Mouse (Mus musculus): ENCODE measurements around the gene Isy1.

Isy1 gene

DNA sequence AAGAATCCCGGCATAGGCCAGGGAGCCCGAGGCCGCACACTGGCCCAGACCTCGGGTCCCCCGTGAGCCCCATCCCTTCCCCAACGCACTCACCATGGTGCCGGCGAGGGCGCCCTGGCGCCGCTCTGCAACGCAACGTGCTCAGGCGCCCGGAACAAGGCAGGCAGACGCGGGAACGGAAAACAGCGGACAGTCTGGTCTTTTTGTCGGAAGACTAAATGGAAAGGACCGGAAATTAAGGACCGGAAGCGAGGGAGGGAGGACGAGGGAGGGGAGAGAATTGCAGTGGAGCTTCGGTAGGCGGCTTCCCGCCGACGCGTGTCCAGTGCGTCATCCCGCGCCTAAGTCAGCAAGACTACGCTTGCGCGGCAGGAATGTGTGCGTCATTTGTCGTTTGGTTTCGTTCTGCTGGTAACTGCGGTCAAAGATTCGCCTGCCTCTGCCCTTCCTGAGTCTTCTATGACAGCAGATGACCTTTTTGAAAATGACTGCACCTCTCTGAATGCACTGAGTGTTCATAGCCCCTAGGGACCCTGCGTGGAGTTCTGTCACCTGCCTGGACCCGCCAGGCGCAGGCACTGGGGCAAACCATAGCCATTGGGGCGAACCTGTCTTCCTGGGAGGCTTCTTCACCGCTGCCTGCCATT is at the start of gene Isy1:
Gene Isy1 (minus strand): TSS at position 248 of the 647 bp plus-strand sequence.
- DNase-seq (ENCODE audit: low read depth, low spot score), result peak; percentile 99

DNA sequence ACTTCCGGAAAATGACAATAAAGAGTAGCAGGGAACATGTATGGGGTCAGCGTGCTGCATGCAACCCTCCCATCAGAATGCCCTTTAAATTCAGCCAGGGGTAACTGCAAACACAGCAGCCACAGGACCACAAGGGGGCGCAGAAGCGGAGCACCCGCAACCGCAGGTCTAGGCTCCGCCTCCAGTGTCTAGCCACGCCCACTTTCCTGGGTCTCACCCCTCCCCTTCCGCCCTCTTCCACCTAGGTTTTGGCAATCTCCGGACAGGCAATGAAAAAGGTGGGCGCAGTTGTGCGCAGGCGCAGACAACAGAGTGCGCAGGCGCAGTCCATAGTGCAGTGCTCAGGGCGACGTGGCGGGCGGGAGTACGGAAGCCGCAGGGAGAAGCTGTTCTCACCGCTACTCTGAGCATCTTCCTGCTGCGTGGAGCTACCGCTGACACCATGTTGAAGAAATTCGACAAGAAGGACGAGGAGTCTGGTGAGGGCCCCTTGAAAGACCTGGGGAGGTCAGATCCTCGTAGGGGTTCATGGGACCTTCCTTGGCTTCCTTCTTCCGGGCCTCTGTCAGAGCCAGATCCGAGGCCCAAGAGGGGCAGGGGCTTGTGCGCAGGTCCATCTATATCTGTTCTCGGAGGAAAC is 49.1 kb upstream of the Isy1 start, which contains the start of gene Copg1:
Gene Copg1 (plus strand): TSS at position 221 of the 640 bp plus-strand sequence.
- peak; percentile 100 for DNase-seq (ENCODE audit: low read depth, low spot score)

DNA sequence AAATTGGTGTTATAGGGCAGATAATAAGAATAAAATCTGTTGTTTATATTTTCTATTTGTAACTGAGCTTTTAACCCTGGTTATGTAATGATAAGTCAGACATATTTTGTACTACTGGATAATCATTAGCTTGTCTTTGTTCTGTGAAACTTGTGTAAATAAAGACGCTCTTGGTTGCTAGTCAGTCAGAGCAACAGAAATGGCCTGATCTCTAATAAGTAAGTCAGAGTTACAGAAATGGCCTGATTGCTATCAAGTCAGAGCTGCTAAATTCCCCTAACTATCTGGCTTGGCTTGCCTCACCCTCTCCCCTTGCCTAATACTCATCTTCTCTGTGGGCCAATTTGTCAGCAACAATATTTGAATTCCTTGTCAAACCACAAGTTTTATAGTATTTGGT is 48.1 kb upstream of the Isy1 start:
- no peak for DNase-seq (ENCODE audit: low read depth, low spot score)

DNA sequence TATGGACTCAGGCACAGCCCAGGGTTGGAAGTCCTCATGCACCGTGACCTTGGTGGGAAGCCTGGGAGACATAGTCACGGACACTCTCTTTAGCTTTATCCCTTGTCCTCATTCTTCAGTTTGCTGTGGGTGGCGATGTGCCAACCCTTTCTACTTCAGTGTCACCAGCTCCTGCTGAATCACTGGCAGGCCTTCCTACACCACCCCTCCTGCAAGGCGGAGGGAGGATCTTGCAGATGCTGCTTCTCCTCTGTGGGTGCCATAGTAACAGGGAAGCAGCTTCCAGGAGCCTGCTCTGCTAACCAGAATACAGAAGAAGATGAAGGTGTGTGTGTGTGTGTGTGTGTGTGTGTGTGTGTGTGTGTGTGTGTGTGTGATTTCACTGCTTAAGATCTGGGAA is 44.2 kb upstream of the Isy1 start:
- no peak for DNase-seq (ENCODE audit: low read depth, low spot score)

DNA sequence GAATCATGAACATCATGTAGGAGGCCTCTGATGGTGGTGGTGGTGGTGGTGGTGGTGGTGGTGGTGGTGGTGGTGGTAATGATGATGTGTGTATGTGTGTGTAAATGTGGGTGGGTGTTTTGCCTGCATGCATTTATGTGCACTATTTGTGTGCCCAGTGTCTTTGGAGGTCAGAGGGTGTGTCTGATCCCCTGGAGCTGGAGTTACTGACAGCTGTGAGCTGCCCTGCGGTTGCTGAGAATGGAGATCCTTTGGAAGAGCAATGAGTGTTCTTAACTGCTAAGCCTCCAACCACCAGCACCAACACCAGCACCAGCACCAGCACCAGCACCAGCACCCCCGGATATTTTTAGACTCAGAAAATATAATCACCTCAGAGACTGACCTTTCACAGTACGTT is 43.6 kb upstream of the Isy1 start:
- DNase-seq (ENCODE audit: low read depth, low spot score), result no peak

DNA sequence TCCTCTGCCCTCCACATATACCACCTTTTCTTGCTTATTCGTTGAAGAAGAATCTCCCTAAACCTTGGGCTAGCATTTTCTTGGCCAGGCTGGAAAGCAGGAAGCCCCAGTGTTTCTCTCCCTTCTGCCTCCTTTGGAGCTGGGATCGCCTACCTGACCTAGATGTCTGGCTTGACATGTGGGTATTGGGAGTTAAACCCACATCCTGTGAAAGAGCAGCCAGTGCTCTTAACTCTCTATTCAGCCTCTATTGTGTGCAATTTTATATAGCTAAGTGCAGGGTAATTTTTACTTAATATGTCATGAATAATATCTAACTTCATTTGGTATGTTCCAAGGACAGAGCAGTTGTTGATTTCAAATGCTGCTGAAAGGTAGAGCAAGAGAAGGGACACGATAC is 41.0 kb upstream of the Isy1 start:
- no peak for DNase-seq (ENCODE audit: low read depth, low spot score)

DNA sequence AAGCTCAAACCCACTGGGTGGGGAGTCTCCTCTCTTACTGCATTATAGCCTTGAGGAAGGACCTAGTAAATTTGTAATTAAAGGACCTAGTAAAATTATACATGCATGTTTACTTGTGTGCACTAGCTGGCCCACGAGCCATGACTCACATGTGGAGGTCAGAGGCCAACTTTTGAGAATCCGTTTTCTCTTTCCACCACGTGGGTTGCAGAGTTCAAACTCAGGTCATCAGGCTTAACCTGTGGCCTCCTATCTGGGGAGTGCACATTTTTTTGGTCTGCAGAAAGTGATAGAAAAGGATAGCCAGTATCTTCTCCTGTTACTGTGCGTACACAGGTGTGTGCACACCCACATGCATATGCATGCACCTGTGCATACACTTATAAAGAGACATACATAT is 40.4 kb upstream of the Isy1 start:
- DNase-seq (ENCODE audit: low read depth, low spot score), result peak; percentile 33

DNA sequence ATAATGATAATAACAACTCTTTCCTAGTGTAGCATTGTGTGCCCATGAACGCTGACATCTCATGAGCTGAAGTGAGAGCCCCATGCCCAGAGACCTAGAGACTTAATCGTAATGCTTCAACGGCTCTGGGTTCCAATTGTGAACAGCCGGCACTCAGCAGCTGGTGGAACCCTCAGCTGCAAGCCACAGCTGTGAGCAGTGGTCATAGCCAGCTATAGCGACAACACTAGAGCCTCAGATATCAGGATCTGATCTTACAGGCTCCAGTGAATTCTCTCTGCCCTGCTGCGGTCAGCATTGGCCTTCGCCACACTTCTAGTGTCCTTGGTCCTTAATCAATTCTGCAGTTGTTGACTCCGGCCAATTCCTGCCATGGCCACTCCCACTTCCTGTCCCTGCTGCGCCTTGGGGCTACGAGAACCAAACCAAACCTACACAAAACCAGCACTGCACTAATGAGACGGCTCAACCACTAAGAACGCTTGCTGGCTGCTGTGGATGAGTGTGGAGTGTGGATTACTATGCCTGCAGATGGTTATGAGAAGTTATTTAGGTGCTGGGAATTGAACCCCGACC is 37.6 kb upstream of the Isy1 start:
- no peak for DNase-seq (ENCODE audit: low read depth, low spot score)

DNA sequence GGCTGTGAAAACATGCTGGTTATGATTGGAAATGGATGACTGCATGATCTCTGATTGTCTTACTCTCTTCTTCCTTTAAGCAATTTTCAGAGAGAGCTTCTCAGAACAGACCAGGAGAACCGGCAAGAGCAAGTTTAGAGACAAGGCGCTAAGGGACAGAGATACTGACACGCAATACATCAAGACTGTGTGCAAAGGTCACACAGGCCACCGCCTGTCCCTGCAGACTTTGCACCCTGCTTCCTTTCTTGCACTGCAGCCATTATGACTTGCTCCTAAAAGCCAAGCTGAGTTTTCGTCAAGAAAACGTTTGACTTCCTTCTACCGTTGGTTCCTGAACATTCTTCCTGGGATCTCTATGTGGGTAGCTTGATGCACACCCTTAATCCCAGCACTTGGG is 37.0 kb upstream of the Isy1 start:
- DNase-seq (ENCODE audit: low read depth, low spot score), result no peak

DNA sequence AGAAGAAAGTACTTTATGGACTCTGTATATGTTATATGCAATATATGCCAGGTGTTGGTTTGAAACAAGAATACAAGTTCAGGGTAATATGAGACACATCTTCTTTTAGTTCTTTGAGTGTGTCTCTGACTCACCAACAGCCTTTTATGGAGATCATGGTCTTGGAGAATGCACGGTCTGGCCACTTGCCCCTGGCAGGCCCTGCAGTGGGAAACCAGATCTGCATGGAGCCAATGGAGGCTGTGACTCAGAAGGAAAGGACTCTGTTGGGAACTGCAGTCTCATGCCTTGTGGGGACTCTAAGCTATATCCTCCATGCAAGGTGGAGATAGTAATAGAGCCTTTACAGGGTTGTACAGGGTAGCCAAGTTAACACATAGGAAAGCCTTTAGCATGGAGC is 36.5 kb upstream of the Isy1 start:
- DNase-seq (ENCODE audit: low read depth, low spot score), result no peak

DNA sequence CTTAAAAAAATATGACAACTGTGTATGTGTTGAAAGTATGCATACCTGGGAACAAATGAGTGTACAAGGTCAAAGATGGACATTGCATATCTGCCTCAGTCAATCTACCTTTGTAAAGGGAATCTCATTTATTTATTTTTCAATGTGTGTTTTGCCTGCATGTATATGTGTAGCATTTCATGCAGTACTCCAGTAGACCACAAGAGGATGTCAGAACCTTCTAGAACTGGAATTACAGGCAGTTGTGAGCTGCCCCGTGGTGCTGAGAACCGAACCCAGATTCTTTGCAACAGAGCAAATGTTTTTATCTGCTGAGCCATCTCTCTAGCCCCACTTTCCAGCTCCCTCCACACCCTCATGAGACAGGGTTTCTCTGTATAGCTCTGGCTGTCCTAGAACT is 35.4 kb upstream of the Isy1 start:
- no peak for DNase-seq (ENCODE audit: low read depth, low spot score)

DNA sequence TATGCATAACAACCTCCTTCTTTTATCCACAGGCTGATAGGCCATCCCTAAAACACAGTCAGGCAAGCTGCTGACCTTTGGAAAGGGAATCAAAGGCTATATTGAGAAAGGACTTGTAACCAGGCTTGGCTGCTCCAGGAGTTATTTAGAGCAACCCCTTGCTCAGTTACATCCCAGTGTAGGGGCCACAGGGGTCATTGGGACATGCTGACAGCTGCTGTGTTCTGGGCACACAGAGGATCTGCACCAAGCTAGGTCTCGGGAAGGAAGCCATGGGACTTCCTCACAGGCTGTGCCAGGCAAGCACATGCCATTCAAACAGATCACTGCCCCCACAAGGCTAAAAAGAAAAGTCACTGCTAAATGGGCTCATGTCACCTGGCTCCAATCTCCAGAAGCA is 34.5 kb upstream of the Isy1 start:
- DNase-seq (ENCODE audit: low read depth, low spot score), result no peak

DNA sequence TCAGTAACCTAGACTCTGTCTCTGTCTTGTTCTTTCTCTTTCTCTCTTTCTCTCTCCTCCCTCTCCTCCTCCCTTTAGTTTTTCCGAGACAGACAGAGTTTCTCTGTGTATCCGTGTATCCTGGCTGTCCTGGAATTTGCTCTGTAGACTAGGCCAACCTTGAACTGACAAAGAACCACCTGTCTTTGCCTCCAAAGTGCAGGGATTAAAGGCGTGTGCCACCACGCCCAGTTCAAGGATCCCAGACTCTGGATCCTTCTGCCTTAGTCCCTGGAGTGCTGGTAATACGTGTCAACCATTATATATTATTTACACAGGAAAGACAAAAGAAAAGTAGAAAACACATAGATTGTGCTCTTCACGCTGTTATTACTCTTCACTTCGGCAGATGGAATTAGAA is 32.6 kb upstream of the Isy1 start:
- DNase-seq (ENCODE audit: low read depth, low spot score), result no peak

DNA sequence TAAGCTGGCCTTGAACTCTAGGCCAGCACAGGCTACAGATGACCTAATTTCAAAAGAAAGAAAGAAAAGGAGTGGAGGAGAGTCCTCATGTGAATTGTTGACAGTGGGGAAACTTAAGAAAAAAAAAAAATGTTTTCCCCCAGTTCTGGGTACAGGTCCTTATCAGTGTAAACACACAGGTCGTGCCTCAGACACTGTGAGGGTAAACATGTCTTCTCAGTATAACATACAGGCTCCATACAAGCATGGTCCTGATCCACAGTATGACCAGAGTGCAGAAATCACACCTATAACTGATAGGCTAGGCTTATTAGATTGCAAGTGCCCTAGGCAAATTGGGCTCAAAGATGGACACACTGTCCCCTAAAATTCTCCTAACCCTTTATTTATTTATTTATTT is 31.8 kb upstream of the Isy1 start:
- DNase-seq (ENCODE audit: low read depth, low spot score), result no peak

DNA sequence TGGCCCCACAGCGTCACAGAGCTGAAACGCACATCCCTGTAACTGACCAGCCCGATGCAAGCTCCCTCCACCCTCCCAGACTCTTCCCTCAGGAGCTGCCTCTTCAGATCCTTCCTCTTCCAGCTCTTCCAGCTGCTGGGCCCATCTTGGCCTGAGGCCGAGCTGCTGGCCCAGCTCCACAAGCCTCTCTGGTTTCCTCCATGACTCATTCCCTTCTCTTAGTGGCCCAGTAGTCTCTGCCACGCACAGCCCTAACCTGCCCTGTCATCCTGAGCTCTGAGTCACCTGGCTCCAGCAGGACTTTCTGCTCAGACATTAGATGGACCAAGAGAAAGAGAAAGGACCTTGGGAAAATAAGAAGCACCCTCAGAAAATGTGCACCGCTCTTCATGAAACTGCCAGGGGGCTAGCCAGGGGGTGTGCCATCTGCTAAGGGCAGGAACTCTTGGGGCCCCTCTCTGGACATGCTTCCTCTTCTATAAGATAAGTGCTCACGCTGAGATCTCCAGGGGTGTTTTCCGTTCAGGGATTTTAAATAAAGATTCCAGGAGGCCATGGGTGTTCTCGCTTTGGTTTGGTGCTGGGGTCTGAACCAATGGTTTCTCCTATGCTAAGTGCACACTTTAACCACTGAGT is 30.4 kb upstream of the Isy1 start:
- DNase-seq (ENCODE audit: low read depth, low spot score), result no peak

DNA sequence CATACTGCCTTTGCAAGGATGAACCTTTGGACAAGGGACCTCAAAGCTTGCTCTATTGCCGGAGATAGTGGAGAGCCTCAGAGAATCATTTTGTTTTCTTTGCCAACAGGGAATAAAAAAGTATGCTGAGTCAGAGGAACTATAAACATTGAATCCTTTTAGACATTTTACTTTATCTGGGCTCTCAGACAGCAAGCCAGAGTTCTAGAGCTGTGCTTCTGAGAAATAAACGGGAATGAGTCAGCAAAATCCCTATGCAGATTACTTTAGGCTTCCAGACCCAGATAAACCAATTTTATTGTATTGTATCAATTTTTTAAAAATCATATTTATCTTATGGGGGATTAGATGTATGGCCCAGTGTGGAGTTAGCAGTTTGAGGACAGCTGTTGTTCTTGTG is 28.7 kb upstream of the Isy1 start:
- DNase-seq (ENCODE audit: low read depth, low spot score), result no peak

DNA sequence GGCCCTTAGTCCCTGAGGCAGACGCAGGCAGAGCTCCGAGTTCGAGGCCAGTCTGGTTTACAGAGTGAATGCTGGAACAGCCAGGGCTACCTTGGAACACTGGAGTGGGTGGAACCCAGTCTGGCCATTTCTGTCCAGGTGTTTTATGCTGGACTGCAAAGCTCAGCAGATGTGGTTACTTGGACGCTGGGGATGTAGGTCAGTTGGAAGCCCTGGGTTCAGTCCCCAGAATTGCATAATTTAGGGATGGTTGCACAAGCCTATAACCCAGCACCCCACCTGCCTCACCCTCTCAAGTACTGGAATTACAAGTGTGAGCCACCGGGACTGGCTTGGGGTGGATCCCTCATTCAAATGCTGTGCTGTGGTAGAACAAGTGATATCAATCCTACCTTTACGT is 27.6 kb upstream of the Isy1 start:
- no peak for DNase-seq (ENCODE audit: low read depth, low spot score)

DNA sequence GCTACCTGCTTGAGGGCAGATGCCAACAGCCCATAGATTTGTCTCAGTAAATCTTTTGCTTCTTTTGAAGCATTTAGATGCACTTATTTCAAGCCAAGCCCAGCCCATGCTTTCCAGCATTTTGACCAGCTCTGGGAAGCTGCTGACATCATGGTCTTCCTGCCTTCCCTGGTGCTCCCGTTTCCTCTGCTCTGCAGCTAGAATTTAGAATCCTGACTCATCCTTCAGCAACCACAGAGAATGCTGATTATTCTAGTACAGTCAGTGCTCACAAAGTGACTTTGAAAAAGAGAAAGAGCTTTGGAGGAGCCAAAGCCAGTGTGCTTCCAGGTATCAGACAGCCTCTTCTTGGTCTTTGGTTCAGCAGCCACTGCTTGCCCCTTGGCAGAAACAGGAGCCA is 18.5 kb upstream of the Isy1 start:
- no peak for DNase-seq (ENCODE audit: low read depth, low spot score)

DNA sequence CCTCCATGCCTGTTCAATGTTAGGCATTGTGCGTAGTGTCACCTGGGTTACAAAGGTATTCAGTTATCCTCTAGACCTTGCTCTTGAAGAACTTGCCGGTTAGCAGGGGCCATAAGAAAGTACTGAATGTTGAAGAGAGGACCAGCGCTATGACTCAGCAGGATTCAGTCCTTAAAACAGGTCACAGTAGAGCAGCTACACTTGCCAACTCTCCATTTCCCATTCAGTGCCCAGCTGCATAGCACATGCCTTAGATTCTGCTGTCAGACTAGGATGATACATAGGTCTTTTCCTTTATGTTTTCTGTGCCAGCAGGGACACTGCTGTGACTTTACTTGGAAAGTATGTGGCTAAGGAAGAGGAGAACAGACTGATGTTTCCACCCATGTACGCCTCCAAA is 14.8 kb upstream of the Isy1 start:
- DNase-seq (ENCODE audit: low read depth, low spot score), result no peak

DNA sequence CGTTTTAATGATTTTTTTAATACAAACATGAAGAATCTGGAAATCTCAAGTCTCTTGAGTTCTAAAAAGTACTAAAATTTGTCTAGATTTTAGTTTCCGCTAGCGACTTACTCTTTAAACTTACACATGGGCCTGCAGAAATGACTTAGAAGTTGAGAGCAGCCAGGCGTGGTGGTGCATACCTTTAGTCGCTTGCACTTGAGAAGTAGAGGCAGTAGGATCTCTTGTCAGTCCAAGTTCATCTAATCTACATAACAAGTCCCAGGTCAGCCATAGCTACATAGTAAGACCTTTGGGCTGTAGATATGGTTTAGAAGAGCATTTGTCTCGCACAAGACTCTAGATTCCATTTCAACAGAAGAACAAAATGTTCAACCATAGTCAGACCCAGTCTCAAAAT is 13.3 kb upstream of the Isy1 start:
- no peak for DNase-seq (ENCODE audit: low read depth, low spot score)

DNA sequence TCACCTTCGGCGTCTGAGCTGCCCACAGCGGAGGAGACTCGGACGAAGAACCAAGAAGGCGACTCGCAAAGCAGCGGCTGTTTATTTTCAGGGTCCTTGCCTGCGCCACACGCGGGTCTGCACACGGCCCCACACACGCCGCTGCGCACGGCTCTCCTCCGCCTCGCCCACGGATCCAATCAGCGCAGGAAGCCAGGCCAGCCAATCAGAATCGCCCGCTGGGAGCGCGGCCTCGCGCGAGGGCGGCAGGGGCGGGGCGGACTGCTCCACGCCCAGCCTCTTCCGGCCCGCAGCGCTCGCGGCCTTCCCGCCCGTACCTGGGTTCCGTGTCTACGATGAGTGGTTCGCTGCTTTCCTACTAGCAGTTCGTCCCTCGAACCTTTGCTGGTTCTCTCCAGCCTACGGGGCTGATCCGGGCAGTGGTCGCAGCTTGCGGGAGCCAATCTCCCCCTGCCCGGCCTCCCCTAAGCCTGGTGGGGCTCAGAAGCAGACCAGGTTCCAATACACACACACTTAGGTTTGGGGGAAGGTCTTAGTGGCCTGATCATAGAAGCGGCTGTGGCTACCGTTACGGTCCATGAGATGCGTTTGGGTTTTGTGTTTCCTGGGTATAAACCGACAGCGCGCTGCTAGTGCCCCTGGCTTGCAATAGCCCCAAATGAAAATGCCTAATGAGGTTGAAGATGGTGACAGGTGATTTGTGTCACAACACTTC is 12.5 kb upstream of the Isy1 start, which contains the start of gene Cnbp:
Gene Cnbp (minus strand): TSS at position 207 of the 715 bp plus-strand sequence.
- peak; percentile 100 for DNase-seq (ENCODE audit: low read depth, low spot score)

Data from CD4-positive, CD25-positive, alpha-beta regulatory T cell, adult 2 months (primary cell).